In the genomic region with DNA sequence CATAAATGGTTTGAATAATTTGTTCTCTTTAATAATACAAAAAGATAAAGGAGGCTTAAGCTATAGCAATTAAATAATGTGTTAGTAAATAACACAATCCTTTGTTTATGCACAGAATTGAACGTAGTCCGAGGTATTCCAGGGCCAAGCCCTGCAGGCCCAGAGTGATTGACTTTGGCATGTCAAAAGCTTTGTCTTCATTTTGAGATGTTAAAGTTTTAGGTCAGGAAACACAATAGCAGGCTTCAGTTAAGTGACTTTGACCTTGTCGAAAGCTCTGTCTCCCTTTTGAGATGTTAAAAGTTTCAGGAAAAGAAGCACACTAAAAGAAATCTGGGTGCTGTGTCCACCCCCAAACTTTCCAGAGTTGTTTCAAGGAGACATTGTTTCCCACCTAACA, we compare ENCODE assay signal across 24 mouse cellular contexts.
"Had no signal": no experiment of that assay in that cellular context is flagged by ENCODE, and none has a peak within 500 bp of the region (broad histone marks: within the 10 kb centered on the region; RNA-seq: fewer than 3 reads in every experiment).

No protein-coding gene starts in this region.

- DNase-seq: gastrocnemius, postnatal 10 days; gastrocnemius, postnatal 25 days; heart, adult 2 months; heart, postnatal 10 days; heart, postnatal 4 days; kidney, adult 11 months; kidney, adult 2 months; kidney, adult 9 months; kidney, postnatal 14 days; kidney, postnatal 4 days; liver; liver, embryonic 13.5 days; liver, postnatal 0 days had no signal

- H3K4me3 ChIP-seq: heart, adult 2 months; hindbrain, embryonic 10.5 days; hindbrain, embryonic 12.5 days; hindbrain, embryonic 15.5 days; kidney, embryonic 15.5 days; layer of hippocampus, adult 2 months; left cerebral cortex, adult 2 months; limb, embryonic 10.5 days; limb, embryonic 12.5 days; liver, embryonic 13.5 days; liver, embryonic 15.5 days had no signal

- H3K27me3 ChIP-seq: hindbrain, embryonic 12.5 days; hindbrain, embryonic 15.5 days; kidney, embryonic 15.5 days; limb, embryonic 12.5 days; liver, embryonic 13.5 days; liver, embryonic 15.5 days had no signal

- H3K4me1 ChIP-seq: hindbrain, embryonic 15.5 days; limb, embryonic 10.5 days; limb, embryonic 12.5 days; liver, embryonic 13.5 days had no signal

- H3K36me3 ChIP-seq: hindbrain, embryonic 10.5 days; hindbrain, embryonic 12.5 days; hindbrain, embryonic 15.5 days; kidney, embryonic 15.5 days; limb, embryonic 10.5 days; limb, embryonic 12.5 days; liver, embryonic 13.5 days; liver, embryonic 15.5 days had no signal

- H3K9ac ChIP-seq: hindbrain, embryonic 12.5 days; hindbrain, embryonic 15.5 days; kidney, embryonic 15.5 days; limb, embryonic 12.5 days; liver, embryonic 13.5 days; liver, embryonic 15.5 days; liver, postnatal 0 days had no signal

- H3K9me3 ChIP-seq: hindbrain, embryonic 10.5 days; hindbrain, embryonic 12.5 days; hindbrain, embryonic 15.5 days; kidney, embryonic 15.5 days; limb, embryonic 10.5 days; limb, embryonic 12.5 days; liver, embryonic 13.5 days; liver, embryonic 15.5 days had no signal

- H3K27ac ChIP-seq: heart, adult 2 months; hindbrain, embryonic 10.5 days; hindbrain, embryonic 12.5 days; hindbrain, embryonic 15.5 days; hindbrain, postnatal 0 days; kidney, embryonic 15.5 days; kidney, postnatal 0 days; layer of hippocampus, adult 2 months; left cerebral cortex, adult 2 months; limb, embryonic 10.5 days; limb, embryonic 12.5 days; liver, embryonic 13.5 days; liver, embryonic 15.5 days had no signal
